Mouse (Mus musculus): Measurements from ENCODE around the gene Lamtor3. TPM values are rescaled to one million over a fixed set of nuclear protein-coding genes. Genes with fewer than 3 reads are reported as not detected.

Lamtor3 gene
- polyA plus RNA-seq, 1 experiment = 25.2 TPM

DNA sequence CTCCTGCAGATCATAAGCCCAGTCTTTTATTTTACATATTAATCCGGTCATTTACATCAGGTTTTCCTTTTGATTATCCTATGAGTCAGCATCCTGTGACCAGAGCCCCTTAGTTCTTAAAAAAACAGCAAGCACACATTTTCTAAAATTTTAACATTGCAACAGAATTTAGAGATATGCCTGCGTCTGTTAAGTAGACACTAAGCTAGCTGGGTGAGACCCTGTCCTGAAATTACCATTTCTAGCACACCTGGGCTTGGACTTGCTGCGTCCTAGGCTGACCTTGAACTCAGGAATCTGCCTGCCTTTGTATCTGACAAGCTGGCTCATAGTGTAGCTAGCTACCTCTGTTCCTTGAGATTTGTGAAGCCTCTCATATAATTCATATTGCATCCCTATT lies 11.6 kb downstream of the Lamtor3 start:
- Histone ChIP-seq H3K4me1 (peaks cover 65% of the 10 kb centered on the region), H3K36me3 (replicated peaks; ENCODE audit: low read length) (peaks cover 89% of the 10 kb centered on the region), H3K9me3 (no peaks in the 10 kb centered on the region), H3K4me3 (replicated peaks) (no peak overlapping the region), H3K27me3 (replicated peaks) (no peaks in the 10 kb centered on the region)
- no peak for TF ChIP-seq FLI1 (IDR thresholded peaks at IDR 0.05; ENCODE audit: low read length)
- no peak for TF ChIP-seq GATA1 (IDR thresholded peaks at IDR 0.05; ENCODE audit: borderline replicate concordance, low read length)

GRCm38 (mm10) chr3:137932748-137933147 lies 14.4 kb downstream of the Lamtor3 start:
- H3K27me3 ChIP-seq (replicated peaks) = no peaks in the 10 kb centered on the region
- peaks cover 90% of the 10 kb centered on the region for H3K36me3 ChIP-seq (replicated peaks; ENCODE audit: low read length)
- TF ChIP-seq GATA1 (IDR thresholded peaks at IDR 0.05; ENCODE audit: borderline replicate concordance, low read length) = no peak
- no peak for TF ChIP-seq FLI1 (IDR thresholded peaks at IDR 0.05; ENCODE audit: low read length)
- no peaks in the 10 kb centered on the region for H3K9me3 ChIP-seq
- peaks cover 84% of the 10 kb centered on the region for H3K4me1 ChIP-seq
- H3K4me3 ChIP-seq (replicated peaks) = no peak overlapping the region

DNA sequence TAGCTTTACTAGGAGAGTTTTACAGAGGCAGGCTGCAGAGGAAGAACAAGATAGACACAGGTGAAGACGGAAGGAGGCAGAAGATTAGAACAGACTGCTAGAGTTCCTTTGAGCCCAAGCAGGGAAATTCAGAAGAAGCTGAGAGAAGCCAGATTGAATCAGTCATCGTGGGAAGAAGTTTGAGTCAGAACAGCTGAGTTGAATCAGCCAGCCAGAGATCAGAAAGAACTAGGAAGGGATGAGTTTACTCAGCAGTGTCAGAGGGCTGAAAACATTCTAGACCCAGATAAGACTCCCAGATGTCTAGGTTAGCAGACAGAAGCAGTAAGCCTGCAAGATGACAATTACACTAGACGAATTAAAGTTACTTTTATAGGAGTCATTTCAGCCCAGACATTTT lies 15.7 kb downstream of the Lamtor3 start:
- Histone ChIP-seq H3K4me1 (peaks cover 92% of the 10 kb centered on the region), H3K9me3 (no peaks in the 10 kb centered on the region), H3K27me3 (replicated peaks) (no peaks in the 10 kb centered on the region), H3K4me3 (replicated peaks) (no peak overlapping the region), H3K36me3 (replicated peaks; ENCODE audit: low read length) (peaks cover 96% of the 10 kb centered on the region)
- TF ChIP-seq FLI1 (IDR thresholded peaks at IDR 0.05; ENCODE audit: low read length) = no peak
- TF ChIP-seq GATA1 (IDR thresholded peaks at IDR 0.05; ENCODE audit: borderline replicate concordance, low read length) = no peak

DNA sequence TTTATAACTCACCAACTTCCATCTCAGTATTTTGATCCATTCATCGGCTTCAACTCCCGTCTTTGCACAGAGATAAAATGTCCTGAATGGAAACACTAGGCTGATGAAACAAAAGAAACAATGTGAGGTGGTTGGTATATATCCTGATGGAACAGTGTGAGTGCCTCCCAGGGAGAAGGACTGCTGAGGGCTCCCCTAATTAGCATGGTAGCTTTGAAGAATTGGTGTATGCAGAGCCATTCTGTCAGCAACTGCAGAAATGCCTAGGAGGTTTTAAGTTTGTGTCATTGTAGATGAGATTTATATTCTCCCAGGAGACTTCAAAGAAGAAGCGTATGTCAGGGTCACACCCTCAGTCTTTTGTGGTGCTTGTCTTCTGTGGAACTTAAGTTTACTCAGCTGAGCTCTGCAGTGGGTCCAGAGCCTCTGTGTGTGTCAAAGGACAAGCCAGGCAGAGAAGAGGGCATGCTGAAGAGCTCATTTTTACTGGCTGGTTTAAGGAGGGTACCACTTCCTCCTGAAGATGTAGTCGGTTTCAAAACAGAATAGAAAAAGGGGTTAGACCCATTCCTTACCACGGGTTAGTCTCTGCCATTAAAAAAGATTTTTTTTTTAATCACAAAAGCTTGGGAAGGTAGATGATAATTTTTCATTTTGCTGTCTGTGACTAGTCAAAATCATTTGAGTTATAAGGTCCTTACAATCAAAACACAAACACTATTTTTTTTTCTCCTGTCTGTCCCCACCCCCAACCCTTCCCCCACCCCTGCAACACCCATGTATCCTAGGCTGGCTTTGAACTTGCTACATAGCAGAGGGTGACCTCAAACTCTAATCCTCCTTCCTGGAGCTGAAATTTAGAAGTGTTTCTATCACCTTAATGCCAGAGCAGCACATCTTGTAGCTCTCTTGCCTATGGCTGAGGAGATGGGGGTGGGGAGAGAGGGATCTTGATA lies 17.5 kb downstream of the Lamtor3 start:
- H3K27me3 ChIP-seq (replicated peaks) = no peaks in the 10 kb centered on the region
- H3K36me3 ChIP-seq (replicated peaks; ENCODE audit: low read length) = peaks cover 95% of the 10 kb centered on the region
- peak overlapping the region; percentile 28 for H3K4me3 ChIP-seq (replicated peaks)
- H3K9me3 ChIP-seq = no peaks in the 10 kb centered on the region
- TF ChIP-seq GATA1 (IDR thresholded peaks at IDR 0.05; ENCODE audit: borderline replicate concordance, low read length) (no peak), FLI1 (IDR thresholded peaks at IDR 0.05; ENCODE audit: low read length) (no peak)
- peaks cover 88% of the 10 kb centered on the region for H3K4me1 ChIP-seq

DNA sequence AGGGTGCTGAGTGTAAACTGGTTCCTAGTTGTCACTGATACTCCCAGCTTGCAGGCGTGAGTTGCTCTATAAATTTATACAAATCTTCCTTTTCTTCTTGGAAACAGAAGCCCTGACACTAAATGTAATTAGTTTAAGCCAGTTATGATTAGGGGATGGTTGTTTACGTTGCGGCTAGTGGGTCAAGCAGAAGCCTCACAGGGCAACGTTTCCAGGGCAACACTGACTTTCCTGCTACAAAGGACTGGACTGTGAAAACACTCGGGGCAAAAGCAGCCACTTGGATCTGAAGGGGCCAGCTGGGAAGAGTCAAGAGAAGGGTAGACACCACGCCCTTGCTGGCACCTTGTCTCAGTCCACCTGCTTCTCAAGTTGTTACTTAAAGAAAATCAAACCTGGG lies 18.2 kb downstream of the Lamtor3 start:
- no peak for TF ChIP-seq FLI1 (IDR thresholded peaks at IDR 0.05; ENCODE audit: low read length)
- no peak for TF ChIP-seq GATA1 (IDR thresholded peaks at IDR 0.05; ENCODE audit: borderline replicate concordance, low read length)
- H3K4me1 ChIP-seq = peaks cover 88% of the 10 kb centered on the region
- H3K9me3 ChIP-seq = no peaks in the 10 kb centered on the region
- peak overlapping the region; percentile 28 for H3K4me3 ChIP-seq (replicated peaks)
- peaks cover 95% of the 10 kb centered on the region for H3K36me3 ChIP-seq (replicated peaks; ENCODE audit: low read length)
- H3K27me3 ChIP-seq (replicated peaks) = no peaks in the 10 kb centered on the region

DNA sequence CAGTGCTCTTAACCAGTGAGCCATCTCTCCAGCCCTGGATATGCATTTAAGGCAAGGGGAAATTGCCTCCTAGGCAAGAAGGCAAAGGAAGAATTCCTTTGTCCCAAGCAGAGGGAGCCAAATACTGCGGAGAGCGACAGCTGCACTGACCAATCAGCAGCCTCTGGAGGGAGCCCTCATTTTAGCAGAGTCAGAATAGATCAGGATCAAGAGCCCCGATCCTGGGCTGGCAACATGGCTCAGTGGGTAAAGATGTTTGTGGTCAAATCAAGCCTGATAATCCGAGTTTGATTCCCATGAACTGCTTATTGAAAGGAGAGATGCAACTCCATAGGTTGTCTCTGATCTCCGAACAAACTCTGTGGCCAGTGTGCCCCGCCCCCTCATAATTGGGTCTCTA lies 20.3 kb downstream of the Lamtor3 start:
- peaks cover 85% of the 10 kb centered on the region for H3K4me1 ChIP-seq

GRCm38 (mm10) chr3:137940757-137941156 lies 22.5 kb downstream of the Lamtor3 start:
- peaks cover 84% of the 10 kb centered on the region for H3K4me1 ChIP-seq

More for the DNA sequence above, 20.3 kb downstream of the Lamtor3 start:
- no peaks in the 10 kb centered on the region for H3K9me3 ChIP-seq
- TF ChIP-seq FLI1 (IDR thresholded peaks at IDR 0.05; ENCODE audit: low read length) (no peak), GATA1 (IDR thresholded peaks at IDR 0.05; ENCODE audit: borderline replicate concordance, low read length) (no peak)
- no peak overlapping the region for H3K4me3 ChIP-seq (replicated peaks)
- H3K27me3 ChIP-seq (replicated peaks) = no peaks in the 10 kb centered on the region
- H3K36me3 ChIP-seq (replicated peaks; ENCODE audit: low read length) = peaks cover 94% of the 10 kb centered on the region

GRCm38 (mm10) chr3:137941555-137941954 lies 23.2 kb downstream of the Lamtor3 start:
- TF ChIP-seq FLI1 (IDR thresholded peaks at IDR 0.05; ENCODE audit: low read length) (no peak), GATA1 (IDR thresholded peaks at IDR 0.05; ENCODE audit: borderline replicate concordance, low read length) (no peak)
- Histone ChIP-seq H3K9me3 (no peaks in the 10 kb centered on the region), H3K36me3 (replicated peaks; ENCODE audit: low read length) (peaks cover 94% of the 10 kb centered on the region), H3K27me3 (replicated peaks) (no peaks in the 10 kb centered on the region), H3K4me3 (replicated peaks) (no peak overlapping the region), H3K4me1 (peaks cover 84% of the 10 kb centered on the region)

More at GRCm38 (mm10) chr3:137940757-137941156, 22.5 kb downstream of the Lamtor3 start:
- H3K36me3 ChIP-seq (replicated peaks; ENCODE audit: low read length) = peaks cover 94% of the 10 kb centered on the region
- no peak for TF ChIP-seq FLI1 (IDR thresholded peaks at IDR 0.05; ENCODE audit: low read length)
- TF ChIP-seq GATA1 (IDR thresholded peaks at IDR 0.05; ENCODE audit: borderline replicate concordance, low read length) = no peak
- H3K9me3 ChIP-seq = no peaks in the 10 kb centered on the region
- no peaks in the 10 kb centered on the region for H3K27me3 ChIP-seq (replicated peaks)
- no peak overlapping the region for H3K4me3 ChIP-seq (replicated peaks)

GRCm38 (mm10) chr3:137942098-137942622 lies 23.9 kb downstream of the Lamtor3 start:
- Histone ChIP-seq H3K4me1 (peaks cover 84% of the 10 kb centered on the region), H3K4me3 (replicated peaks) (no peak overlapping the region), H3K27me3 (replicated peaks) (no peaks in the 10 kb centered on the region)

DNA sequence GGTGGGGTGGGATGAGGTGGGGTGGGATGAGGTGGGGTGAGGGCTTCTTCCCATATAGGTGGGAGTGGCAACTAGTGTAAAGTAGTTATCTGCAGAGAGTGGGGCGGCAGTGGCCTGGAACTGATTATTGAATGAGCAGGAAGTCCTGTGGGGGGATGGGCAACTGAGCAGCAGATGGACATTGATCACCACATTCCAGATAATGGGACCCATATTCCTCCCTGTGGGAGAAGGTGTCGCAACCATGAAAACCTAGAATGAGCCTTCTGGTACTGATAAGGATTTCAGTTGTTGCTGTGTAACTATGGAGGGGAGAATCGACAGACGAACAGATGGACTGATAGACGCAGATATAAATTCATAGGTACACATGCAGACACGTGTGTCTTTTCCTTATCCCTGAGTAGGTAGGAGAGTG lies 25.4 kb downstream of the Lamtor3 start:
- Histone ChIP-seq H3K36me3 (replicated peaks; ENCODE audit: low read length) (peaks cover 95% of the 10 kb centered on the region), H3K9me3 (no peaks in the 10 kb centered on the region), H3K4me1 (peaks cover 87% of the 10 kb centered on the region), H3K4me3 (replicated peaks) (no peak overlapping the region), H3K27me3 (replicated peaks) (no peaks in the 10 kb centered on the region)
- TF ChIP-seq FLI1 (IDR thresholded peaks at IDR 0.05; ENCODE audit: low read length) = no peak
- no peak for TF ChIP-seq GATA1 (IDR thresholded peaks at IDR 0.05; ENCODE audit: borderline replicate concordance, low read length)

More at GRCm38 (mm10) chr3:137942098-137942622, 23.9 kb downstream of the Lamtor3 start:
- Histone ChIP-seq H3K9me3 (no peaks in the 10 kb centered on the region), H3K36me3 (replicated peaks; ENCODE audit: low read length) (peaks cover 94% of the 10 kb centered on the region)
- TF ChIP-seq FLI1 (IDR thresholded peaks at IDR 0.05; ENCODE audit: low read length) (no peak), GATA1 (IDR thresholded peaks at IDR 0.05; ENCODE audit: borderline replicate concordance, low read length) (no peak)
